Mouse (Mus musculus): ENCODE data around the gene Acmsd.

Gene Acmsd

GRCm38 (mm10) chr1:127776246-127776645, 47.0 kb downstream of the Acmsd start:
- DNase-seq, result no peak

- no peak for DNase-seq
These were observed 49.4 kb downstream of the Acmsd start for GRCm38 (mm10) chr1:127778611-127779010.

- no peak for DNase-seq
These were observed 50.9 kb downstream of the Acmsd start for GRCm38 (mm10) chr1:127780142-127780541.

- no peak for DNase-seq
These were observed 51.6 kb downstream of the Acmsd start for GRCm38 (mm10) chr1:127780849-127781248.

GRCm38 (mm10) chr1:127783862-127784261, 54.6 kb downstream of the Acmsd start:
- no peak for DNase-seq

GRCm38 (mm10) chr1:127785882-127786281, 56.7 kb downstream of the Acmsd start:
- no peak for DNase-seq

GRCm38 (mm10) chr1:127788943-127789342, 59.7 kb downstream of the Acmsd start:
- DNase-seq, result no peak

- no peak for DNase-seq
These were observed 64.2 kb downstream of the Acmsd start for GRCm38 (mm10) chr1:127793459-127793858.

- no peak for DNase-seq
These were observed 66.0 kb downstream of the Acmsd start for GRCm38 (mm10) chr1:127795087-127795769.

GRCm38 (mm10) chr1:127796341-127796740, 67.1 kb downstream of the Acmsd start:
- no peak for DNase-seq

GRCm38 (mm10) chr1:127796752-127797151, 67.5 kb downstream of the Acmsd start:
- no peak for DNase-seq

- DNase-seq, result no peak
These were observed 73.7 kb downstream of the Acmsd start for GRCm38 (mm10) chr1:127802916-127803315.

GRCm38 (mm10) chr1:127808671-127809070, 79.5 kb downstream of the Acmsd start:
- no peak for DNase-seq

GRCm38 (mm10) chr1:127812929-127813328, 83.7 kb downstream of the Acmsd start:
- no peak for DNase-seq

GRCm38 (mm10) chr1:127816381-127816780, 87.2 kb downstream of the Acmsd start:
- no peak for DNase-seq

Data from kidney, postnatal 25 days (tissue).